Mouse (Mus musculus) forebrain, embryonic 12.5 days (tissue): Measurements from ENCODE around the gene Tbce. TPM values are rescaled to one million over a fixed set of nuclear protein-coding genes. Genes with fewer than 3 reads are reported as not detected.
"Not testable (repeated sequence)": the region's sequence is repeated elsewhere in the genome, so short reads cannot be mapped to it uniquely, and the experiment has no call there.

ENCODE experiments used
- ATAC-seq: fragments of 200-750 bp; cut with Nextera tagmentation; 2 replicates; pipeline ENCODE4 v1.8.0; 2017; ENCODE audit warnings: moderate TSS enrichment; ENCODE audit not compliant: low FRiP score
- H3K27ac ChIP-seq: fragments of 300-500 bp; sonication (generic); 2 replicates; pipeline ENCODE4 v1.5.1; 2016; ENCODE audit warnings: mild to moderate bottlenecking
- H3K27me3 ChIP-seq: fragments of 300-500 bp; sonication (generic); 2 replicates; pipeline ENCODE4 v1.6.1; 2016; ENCODE audit warnings: mild to moderate bottlenecking
- H3K36me3 ChIP-seq: fragments of 300-500 bp; sonication (generic); replicated peaks from 2 replicates; pipeline ENCODE4 v1.6.1; 2016; ENCODE audit warnings: mild to moderate bottlenecking
- H3K4me1 ChIP-seq: fragments of 300-500 bp; sonication (generic); 2 replicates; pipeline ENCODE4 v1.6.1; 2016
- H3K4me2 ChIP-seq: fragments of 300-500 bp; sonication (generic); 2 replicates; pipeline ENCODE4 v1.6.1; 2016; ENCODE audit warnings: mild to moderate bottlenecking, moderate library complexity
- H3K4me3 ChIP-seq: fragments of 300-500 bp; sonication (generic); replicated peaks from 2 replicates; pipeline ENCODE4 v1.5.1; 2016; ENCODE audit warnings: mild to moderate bottlenecking
- H3K9ac ChIP-seq: fragments of 300-500 bp; sonication (generic); 2 replicates; pipeline ENCODE4 v1.6.1; 2016; ENCODE audit warnings: mild to moderate bottlenecking
- H3K9me3 ChIP-seq: fragments of 300-500 bp; sonication (generic); 2 replicates; pipeline ENCODE4 v1.6.1; 2016
- WGBS: fragments of 180-500 bp; shearing (Covaris S2); methylation state at CpG from one replicate; pipeline ENCODE4 v1.1.7; 2016; 5-methylcytosine and 5-hydroxymethylcytosine counted together
- polyA plus RNA-seq: library from polyadenylated mRNA; unstranded; fragments of >200 nt; fragmentation: Nextera tagmentation; extraction: Ambion mirVana; gene quantifications from 2 replicates; pipeline ENCODE4 v1.2.1, GENCODE M21; 2016

Gene Tbce
- polyA plus RNA-seq, 1 experiment from 2014 or later = 79.3 TPM

GRCm38 (mm10) chr13:13997476-13997875 lies 42.0 kb downstream of the Tbce start:
- no peaks in the 10 kb centered on the region for H3K9me3 ChIP-seq
- H3K9ac ChIP-seq = no peak overlapping the region
- ATAC-seq = no peak
- no peak overlapping the region for H3K27ac ChIP-seq
- no peak overlapping the region for H3K4me2 ChIP-seq
- no peak overlapping the region for H3K4me3 ChIP-seq
- H3K27me3 ChIP-seq = no peaks in the 10 kb centered on the region
- no peaks in the 10 kb centered on the region for H3K4me1 ChIP-seq
- H3K36me3 ChIP-seq = peaks cover 86% of the 10 kb centered on the region
- WGBS = 92% methylated on average over 5 of the region's 5 CpGs

GRCm38 (mm10) chr13:13995046-13995445 lies 44.4 kb downstream of the Tbce start:
- Histone ChIP-seq H3K36me3 (peaks cover 71% of the 10 kb centered on the region), H3K27me3 (no peaks in the 10 kb centered on the region), H3K4me2 (no peak overlapping the region), H3K9ac (no peak overlapping the region), H3K9me3 (no peaks in the 10 kb centered on the region), H3K4me1 (no peaks in the 10 kb centered on the region), H3K4me3 (no peak overlapping the region), H3K27ac (no peak overlapping the region)
- ATAC-seq = no peak
- WGBS = 88% methylated on average over 5 of the region's 5 CpGs

- no peak overlapping the region for H3K4me3 ChIP-seq
- WGBS = 75% methylated on average over 3 of the region's 3 CpGs
- H3K4me1 ChIP-seq = no peaks in the 10 kb centered on the region
- H3K4me2 ChIP-seq = no peak overlapping the region
- peaks cover 59% of the 10 kb centered on the region for H3K36me3 ChIP-seq
- H3K9ac ChIP-seq = no peak overlapping the region
- no peak for ATAC-seq
- H3K9me3 ChIP-seq = no peaks in the 10 kb centered on the region
- H3K27ac ChIP-seq = no peak overlapping the region
- no peaks in the 10 kb centered on the region for H3K27me3 ChIP-seq
Observed at GRCm38 (mm10) chr13:13993041-13993440, 46.4 kb downstream of the Tbce start.

GRCm38 (mm10) chr13:13990391-13990790 lies 49.0 kb downstream of the Tbce start:
- Histone ChIP-seq H3K4me1 (no peaks in the 10 kb centered on the region), H3K4me2 (no peak overlapping the region), H3K36me3 (peaks cover 36% of the 10 kb centered on the region), H3K9ac (no peak overlapping the region), H3K4me3 (no peak overlapping the region), H3K9me3 (no peaks in the 10 kb centered on the region), H3K27ac (no peak overlapping the region), H3K27me3 (no peaks in the 10 kb centered on the region)
- ATAC-seq = no peak
- WGBS = 76% methylated on average over 2 of the region's 2 CpGs

GRCm38 (mm10) chr13:13989135-13989534 lies 50.3 kb downstream of the Tbce start:
- Histone ChIP-seq H3K27me3 (no peaks in the 10 kb centered on the region), H3K27ac (no peak overlapping the region), H3K4me3 (no peak overlapping the region), H3K4me2 (no peak overlapping the region), H3K36me3 (peaks cover 25% of the 10 kb centered on the region), H3K4me1 (no peaks in the 10 kb centered on the region), H3K9ac (no peak overlapping the region), H3K9me3 (no peaks in the 10 kb centered on the region)
- 93% methylated on average over 2 of the region's 2 CpGs for WGBS
- no peak for ATAC-seq

- no peaks in the 10 kb centered on the region for H3K9me3 ChIP-seq
- H3K4me1 ChIP-seq = no peaks in the 10 kb centered on the region
- no peak for ATAC-seq
- WGBS = 75% methylated on average over 6 of the region's 6 CpGs
- no peak overlapping the region for H3K4me2 ChIP-seq
- no peak overlapping the region for H3K9ac ChIP-seq
- H3K4me3 ChIP-seq = no peak overlapping the region
- H3K27ac ChIP-seq = no peak overlapping the region
- no peaks in the 10 kb centered on the region; the same call in 1 of the 2 replicates for H3K36me3 ChIP-seq
- no peaks in the 10 kb centered on the region for H3K27me3 ChIP-seq
Observed at GRCm38 (mm10) chr13:13983523-13983922, 55.9 kb downstream of the Tbce start.

- not testable (repeated sequence) for ATAC-seq, H3K4me1 ChIP-seq, H3K27ac ChIP-seq, H3K9ac ChIP-seq, H3K27me3 ChIP-seq, H3K4me2 ChIP-seq, H3K4me3 ChIP-seq, H3K36me3 ChIP-seq, H3K9me3 ChIP-seq
- 70% methylated on average over 1 of the region's 1 CpGs for WGBS
Observed at GRCm38 (mm10) chr13:13981842-13982241, 57.6 kb downstream of the Tbce start.

- Histone ChIP-seq H3K36me3 (peaks cover 5% of the 10 kb centered on the region; the same call in 1 of the 2 replicates), H3K27me3 (no peaks in the 10 kb centered on the region), H3K9me3 (no peaks in the 10 kb centered on the region), H3K4me3 (no peak overlapping the region), H3K4me2 (no peak overlapping the region), H3K27ac (no peak overlapping the region), H3K9ac (no peak overlapping the region), H3K4me1 (0 out of 2 replicates have a peak, but pooled peaks cover 3% of the 10 kb centered on the region)
- no peak for ATAC-seq
- 93% methylated on average over 1 of the region's 1 CpGs for WGBS
Observed at GRCm38 (mm10) chr13:13969796-13970195, 69.6 kb downstream of the Tbce start.

GRCm38 (mm10) chr13:13968629-13969111 lies 70.8 kb downstream of the Tbce start:
- no peak for ATAC-seq
- Histone ChIP-seq H3K9me3 (no peaks in the 10 kb centered on the region), H3K9ac (no peak overlapping the region), H3K4me2 (no peak overlapping the region), H3K36me3 (0 out of 2 replicates have a peak, but pooled peaks cover 5% of the 10 kb centered on the region), H3K27me3 (no peaks in the 10 kb centered on the region), H3K4me1 (0 out of 2 replicates have a peak, but pooled peaks cover 3% of the 10 kb centered on the region), H3K27ac (no peak overlapping the region), H3K4me3 (no peak overlapping the region)
- WGBS = 87% methylated on average over 4 of the region's 4 CpGs

GRCm38 (mm10) chr13:13966172-13966571 lies 73.3 kb downstream of the Tbce start:
- ATAC-seq = no peak
- H3K27ac ChIP-seq = no peak overlapping the region
- H3K9ac ChIP-seq = no peak overlapping the region
- H3K27me3 ChIP-seq = no peaks in the 10 kb centered on the region
- 91% methylated on average over 4 of the region's 4 CpGs for WGBS
- H3K4me2 ChIP-seq = no peak overlapping the region
- H3K36me3 ChIP-seq = 0 out of 2 replicates have a peak, but pooled peaks cover 5% of the 10 kb centered on the region
- H3K4me1 ChIP-seq = 0 out of 2 replicates have a peak, but pooled peaks cover 3% of the 10 kb centered on the region
- no peak overlapping the region for H3K4me3 ChIP-seq
- H3K9me3 ChIP-seq = no peaks in the 10 kb centered on the region

- WGBS = 79% methylated on average over 19 of the region's 19 CpGs
- Histone ChIP-seq H3K27ac (no peak overlapping the region), H3K36me3 (0 out of 2 replicates have a peak, but pooled peaks cover 5% of the 10 kb centered on the region), H3K9ac (no peak overlapping the region), H3K27me3 (no peaks in the 10 kb centered on the region), H3K9me3 (no peaks in the 10 kb centered on the region), H3K4me1 (0 out of 2 replicates have a peak, but pooled peaks cover 3% of the 10 kb centered on the region), H3K4me3 (no peak overlapping the region), H3K4me2 (no peak overlapping the region)
- no peak for ATAC-seq
Observed at GRCm38 (mm10) chr13:13965388-13965964, 74.0 kb downstream of the Tbce start.

GRCm38 (mm10) chr13:13961046-13961445 lies 78.4 kb downstream of the Tbce start:
- Histone ChIP-seq H3K4me1 (0 out of 2 replicates have a peak, but pooled peaks cover 3% of the 10 kb centered on the region), H3K36me3 (peaks cover 5% of the 10 kb centered on the region; the same call in 1 of the 2 replicates), H3K4me3 (no peak overlapping the region), H3K4me2 (no peak overlapping the region), H3K27me3 (no peaks in the 10 kb centered on the region), H3K27ac (no peak overlapping the region), H3K9ac (no peak overlapping the region), H3K9me3 (no peaks in the 10 kb centered on the region)
- ATAC-seq = no peak
- WGBS = 91% methylated on average over 4 of the region's 4 CpGs

- Histone ChIP-seq H3K4me1 (peaks cover 2% of the 10 kb centered on the region; the same call in 1 of the 2 replicates), H3K9me3 (no peaks in the 10 kb centered on the region), H3K27ac (no peak overlapping the region), H3K27me3 (no peaks in the 10 kb centered on the region), H3K4me2 (no peak overlapping the region), H3K9ac (no peak overlapping the region), H3K4me3 (no peak overlapping the region), H3K36me3 (peaks cover 5% of the 10 kb centered on the region; the same call in 1 of the 2 replicates)
- no peak for ATAC-seq
- 92% methylated on average over 4 of the region's 4 CpGs for WGBS
Observed at GRCm38 (mm10) chr13:13960211-13960610, 79.2 kb downstream of the Tbce start.
